Mouse (Mus musculus): ENCODE results near the gene Dab2ip. TPM values are rescaled to one million over a fixed set of nuclear protein-coding genes. Genes with fewer than 3 reads are reported as not detected.

Gene Dab2ip
- polyA plus RNA-seq, 1 experiment from 2014 or later = 9.1 TPM

- Histone ChIP-seq H3K9ac (replicated peaks) (no peak overlapping the region; the same call in 1 of the 2 replicates), H3K27me3 (ENCODE audit: insufficient read depth, low read length) (no peaks in the 10 kb centered on the region), H3K4me2 (ENCODE audit: low read depth, low read length) (peak overlapping the region; percentile 38), H3K27ac (ENCODE audit: low read depth) (peak overlapping the region; percentile 88), H3K4me1 (ENCODE audit: insufficient read depth) (peaks cover 64% of the 10 kb centered on the region), H3K36me3 (replicated peaks; ENCODE audit: insufficient read depth, low read length) (no peaks in the 10 kb centered on the region), H3K9me3 (ENCODE audit: low read length) (no peaks in the 10 kb centered on the region), H3K4me3 (ENCODE audit: low read depth, low read length) (no peak overlapping the region)
- WGBS (ENCODE audit: insufficient replicate concordance) = 12% methylated on average over 10 of the region's 10 CpGs
- peak; percentile 94 for ATAC-seq
- peak; percentile 51; the same call in 1 of the 2 replicates for TF ChIP-seq EP300 (IDR thresholded peaks at IDR 0.05; ENCODE audit: low read depth)
- no peak for TF ChIP-seq CTCF (IDR thresholded peaks at IDR 0.05; ENCODE audit: low read depth)
- DNase-seq = peak; percentile 83
Measured at GRCm38 (mm10) chr2:35679812-35680672, 122.0 kb downstream of the Dab2ip start.

- Histone ChIP-seq H3K27me3 (ENCODE audit: insufficient read depth, low read length) (no peaks in the 10 kb centered on the region), H3K4me2 (ENCODE audit: low read depth, low read length) (peak overlapping the region; percentile 38), H3K27ac (ENCODE audit: low read depth) (peak overlapping the region; percentile 88), H3K36me3 (replicated peaks; ENCODE audit: insufficient read depth, low read length) (no peaks in the 10 kb centered on the region), H3K4me3 (ENCODE audit: low read depth, low read length) (no peak overlapping the region), H3K4me1 (ENCODE audit: insufficient read depth) (peaks cover 60% of the 10 kb centered on the region), H3K9ac (replicated peaks) (0 out of 2 replicates have a peak overlapping the region, but pooled peaks have one; percentile 18), H3K9me3 (ENCODE audit: low read length) (no peaks in the 10 kb centered on the region)
- peak; percentile 45 for ATAC-seq
- DNase-seq = peak; percentile 45
- TF ChIP-seq EP300 (IDR thresholded peaks at IDR 0.05; ENCODE audit: low read depth) = no peak
- no peak for TF ChIP-seq CTCF (IDR thresholded peaks at IDR 0.05; ENCODE audit: low read depth)
- WGBS (ENCODE audit: insufficient replicate concordance) = 9% methylated on average over 6 of the region's 6 CpGs
Measured at GRCm38 (mm10) chr2:35680833-35681232, 122.8 kb downstream of the Dab2ip start.

GRCm38 (mm10) chr2:35684005-35684404 is 125.9 kb downstream of the Dab2ip start:
- TF ChIP-seq CTCF (IDR thresholded peaks at IDR 0.05; ENCODE audit: low read depth) (no peak), EP300 (IDR thresholded peaks at IDR 0.05; ENCODE audit: low read depth) (no peak)
- no peak overlapping the region for H3K27ac ChIP-seq (ENCODE audit: low read depth)
- H3K4me1 ChIP-seq (ENCODE audit: insufficient read depth) = peaks cover 50% of the 10 kb centered on the region
- 31% methylated on average over 3 of the region's 3 CpGs for WGBS (ENCODE audit: insufficient replicate concordance)
- H3K9me3 ChIP-seq (ENCODE audit: low read length) = no peaks in the 10 kb centered on the region
- no peak overlapping the region for H3K4me3 ChIP-seq (ENCODE audit: low read depth, low read length)
- ATAC-seq (no peak), DNase-seq (no peak)
- H3K27me3 ChIP-seq (ENCODE audit: insufficient read depth, low read length) = no peaks in the 10 kb centered on the region
- no peak overlapping the region for H3K4me2 ChIP-seq (ENCODE audit: low read depth, low read length)
- no peaks in the 10 kb centered on the region for H3K36me3 ChIP-seq (replicated peaks; ENCODE audit: insufficient read depth, low read length)
- no peak overlapping the region for H3K9ac ChIP-seq (replicated peaks)

GRCm38 (mm10) chr2:35684735-35685312 is 126.8 kb downstream of the Dab2ip start:
- Histone ChIP-seq H3K9me3 (ENCODE audit: low read length) (no peaks in the 10 kb centered on the region), H3K4me3 (ENCODE audit: low read depth, low read length) (no peak overlapping the region), H3K4me1 (ENCODE audit: insufficient read depth) (peaks cover 50% of the 10 kb centered on the region), H3K27me3 (ENCODE audit: insufficient read depth, low read length) (no peaks in the 10 kb centered on the region), H3K27ac (ENCODE audit: low read depth) (no peak overlapping the region), H3K36me3 (replicated peaks; ENCODE audit: insufficient read depth, low read length) (no peaks in the 10 kb centered on the region), H3K4me2 (ENCODE audit: low read depth, low read length) (no peak overlapping the region), H3K9ac (replicated peaks) (no peak overlapping the region)
- ATAC-seq (no peak), DNase-seq (no peak)
- TF ChIP-seq EP300 (IDR thresholded peaks at IDR 0.05; ENCODE audit: low read depth) = no peak
- 75% methylated on average over 9 of the region's 9 CpGs for WGBS (ENCODE audit: insufficient replicate concordance)

- peaks cover 44% of the 10 kb centered on the region for H3K4me1 ChIP-seq (ENCODE audit: insufficient read depth)
- H3K9ac ChIP-seq (replicated peaks) = no peak overlapping the region
- ATAC-seq (no peak), DNase-seq (no peak)
- no peak overlapping the region for H3K4me2 ChIP-seq (ENCODE audit: low read depth, low read length)
- H3K27ac ChIP-seq (ENCODE audit: low read depth) = no peak overlapping the region
- H3K27me3 ChIP-seq (ENCODE audit: insufficient read depth, low read length) = no peaks in the 10 kb centered on the region
- no peak for TF ChIP-seq CTCF (IDR thresholded peaks at IDR 0.05; ENCODE audit: low read depth)
- TF ChIP-seq EP300 (IDR thresholded peaks at IDR 0.05; ENCODE audit: low read depth) = no peak
- no peaks in the 10 kb centered on the region for H3K9me3 ChIP-seq (ENCODE audit: low read length)
- 75% methylated on average over 7 of the region's 7 CpGs for WGBS (ENCODE audit: insufficient replicate concordance)
- H3K4me3 ChIP-seq (ENCODE audit: low read depth, low read length) = no peak overlapping the region
- no peaks in the 10 kb centered on the region for H3K36me3 ChIP-seq (replicated peaks; ENCODE audit: insufficient read depth, low read length)
Measured at GRCm38 (mm10) chr2:35686104-35686503, 128.0 kb downstream of the Dab2ip start.

GRCm38 (mm10) chr2:35687557-35688070 is 129.5 kb downstream of the Dab2ip start:
- H3K4me2 ChIP-seq (ENCODE audit: low read depth, low read length) = no peak overlapping the region
- no peak overlapping the region for H3K4me3 ChIP-seq (ENCODE audit: low read depth, low read length)
- WGBS (ENCODE audit: insufficient replicate concordance) = 73% methylated on average over 5 of the region's 5 CpGs
- H3K27ac ChIP-seq (ENCODE audit: low read depth) = no peak overlapping the region
- H3K27me3 ChIP-seq (ENCODE audit: insufficient read depth, low read length) = no peaks in the 10 kb centered on the region
- no peak overlapping the region for H3K9ac ChIP-seq (replicated peaks)
- no peaks in the 10 kb centered on the region for H3K9me3 ChIP-seq (ENCODE audit: low read length)
- ATAC-seq = no peak
- H3K36me3 ChIP-seq (replicated peaks; ENCODE audit: insufficient read depth, low read length) = no peaks in the 10 kb centered on the region
- no peak for DNase-seq
- peaks cover 40% of the 10 kb centered on the region for H3K4me1 ChIP-seq (ENCODE audit: insufficient read depth)
- TF ChIP-seq EP300 (IDR thresholded peaks at IDR 0.05; ENCODE audit: low read depth) (no peak), CTCF (IDR thresholded peaks at IDR 0.05; ENCODE audit: low read depth) (no peak)
